Mouse (Mus musculus) bone marrow, adult 2 months (tissue): ENCODE data around the gene Mfsd6.

Experiments used
- CTCF ChIP-seq: fragments of 200-500 bp; IDR thresholded peaks from 2 replicates; pipeline ENCODE4 v1.5.1; 2011; ENCODE audit warnings: low read length, control low read depth; ENCODE audit not compliant: control insufficient read depth, insufficient read depth
- POLR2A ChIP-seq: fragments of 200-500 bp; IDR thresholded peaks from 2 replicates; pipeline ENCODE4 v1.6.1; 2011; ENCODE audit warnings: low read depth, mild to moderate bottlenecking, control low read depth, low read length, borderline replicate concordance; ENCODE audit not compliant: control insufficient read depth

GRCm38 (mm10) chr1:52607700-52608099 lies 119.6 kb downstream of the Mfsd6 start:
- TF ChIP-seq CTCF (no peak), POLR2A (no peak)
